Mouse (Mus musculus) olfactory bulb, adult 2 months (tissue): ENCODE data around the gene Dync1i1.

Experiments
- CTCF ChIP-seq: fragments of 200-500 bp; IDR thresholded peaks from 2 replicates; pipeline ENCODE4 v1.5.1; 2012; ENCODE audit warnings: low read depth, mild to moderate bottlenecking, low read length, moderate library complexity; ENCODE audit not compliant: insufficient read depth
- POLR2A ChIP-seq: fragments of 200-500 bp; IDR thresholded peaks from 2 replicates; pipeline ENCODE4 v1.6.1; 2012; ENCODE audit warnings: mild to moderate bottlenecking, low read depth, low read length, moderate library complexity; ENCODE audit not compliant: insufficient read depth

DNA sequence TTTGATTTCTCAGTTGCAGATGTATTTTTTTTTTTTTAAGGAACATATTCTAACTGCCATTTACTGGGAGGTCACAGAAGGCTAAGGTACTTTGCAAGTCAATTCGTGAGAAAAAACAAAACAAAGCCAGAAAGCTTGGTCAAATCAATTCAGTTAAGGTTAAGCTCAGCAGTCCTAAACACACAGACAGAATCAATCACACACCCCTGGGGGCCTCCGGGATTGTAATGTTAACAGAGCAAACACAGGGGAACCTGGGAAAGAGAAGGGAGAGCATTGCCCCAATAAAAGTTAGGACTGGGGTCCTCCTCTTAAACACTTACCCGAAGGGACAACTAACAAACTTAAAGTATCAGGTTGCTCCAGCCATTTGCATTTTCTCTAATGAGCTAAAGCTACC, 344.6 kb downstream of the Dync1i1 start:
- TF ChIP-seq CTCF (no peak), POLR2A (no peak)
